Mouse (Mus musculus) kidney, adult 10 weeks (tissue): Measurements from ENCODE around the gene Gm4305. TPM values are rescaled to one million over a fixed set of nuclear protein-coding genes. Genes with fewer than 3 reads are reported as not detected.

Experiments
- polyA plus RNA-seq: library from polyadenylated mRNA; stranded (reverse); fragments of 350-450 nt; fragmentation: Illumina TruSeq; extraction: RNeasy Lipid Tissue Mini Kit (QIAGEN cat#74804); gene quantifications from one replicate; pipeline ENCODE4 v1.2.3, GENCODE M21; 2014; ENCODE audit warnings: low read depth, low replicate concordance

Gm4305 gene
- not detected for polyA plus RNA-seq

DNA sequence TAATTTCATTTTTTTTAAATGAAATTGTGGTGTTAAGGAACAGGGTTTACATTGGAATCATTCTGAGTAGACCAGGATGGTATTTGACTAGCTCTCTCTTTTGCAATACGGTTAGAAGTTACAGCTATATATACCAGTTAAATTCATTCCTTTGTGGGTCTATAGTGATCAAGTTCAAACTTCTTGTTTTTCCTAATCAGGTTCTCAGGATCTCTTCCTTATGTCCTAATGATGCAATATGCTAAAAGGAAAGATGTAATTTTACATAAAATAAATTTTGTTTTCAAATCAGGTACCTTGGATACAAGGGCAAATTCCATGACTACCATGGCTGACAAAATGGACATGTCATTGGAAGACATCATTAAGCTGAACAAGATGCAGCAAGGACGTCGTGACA is at the start of gene Gm4305:
Gene Gm4305 (plus strand): TSS at position 301 of the 400 bp plus-strand sequence.

DNA sequence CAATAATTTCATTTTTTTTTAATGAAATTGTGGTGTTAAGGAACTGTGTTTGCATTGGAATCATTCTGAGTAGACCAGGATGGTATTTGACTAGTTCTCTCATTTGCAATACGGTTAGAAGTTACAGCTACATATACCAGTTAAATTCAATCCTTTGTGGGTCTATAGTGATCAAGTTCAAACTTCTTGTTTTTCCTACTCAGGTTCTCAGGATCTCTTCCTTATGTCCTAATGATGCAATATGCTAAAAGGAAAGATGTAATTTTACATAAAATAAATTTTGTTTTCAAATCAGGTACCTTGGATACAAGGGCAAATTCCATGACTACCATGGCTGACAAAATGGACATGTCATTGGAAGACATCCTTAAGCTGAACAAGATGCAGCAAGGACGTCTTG is 15.5 kb upstream of the Gm4305 start, which contains the start of gene Gm4301:
Gene Gm4301 (plus strand): TSS at position 301 of the 400 bp plus-strand sequence.

DNA sequence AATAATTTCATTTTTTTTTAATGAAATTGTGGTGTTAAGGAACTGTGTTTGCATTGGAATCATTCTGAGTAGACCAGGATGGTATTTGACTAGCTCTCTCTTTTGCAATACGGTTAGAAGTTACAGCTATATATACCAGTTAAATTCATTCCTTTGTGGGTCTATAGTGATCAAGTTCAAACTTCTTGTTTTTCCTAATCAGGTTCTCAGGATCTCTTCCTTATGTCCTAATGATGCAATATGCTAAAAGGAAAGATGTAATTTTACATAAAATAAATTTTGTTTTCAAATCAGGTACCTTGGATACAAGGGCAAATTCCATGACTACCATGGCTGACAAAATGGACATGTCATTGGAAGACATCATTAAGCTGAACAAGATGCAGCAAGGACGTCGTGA is 10.4 kb upstream of the Gm4305 start, which contains the start of gene Gm4302:
Gene Gm4302 (plus strand): TSS at position 301 of the 400 bp plus-strand sequence.

DNA sequence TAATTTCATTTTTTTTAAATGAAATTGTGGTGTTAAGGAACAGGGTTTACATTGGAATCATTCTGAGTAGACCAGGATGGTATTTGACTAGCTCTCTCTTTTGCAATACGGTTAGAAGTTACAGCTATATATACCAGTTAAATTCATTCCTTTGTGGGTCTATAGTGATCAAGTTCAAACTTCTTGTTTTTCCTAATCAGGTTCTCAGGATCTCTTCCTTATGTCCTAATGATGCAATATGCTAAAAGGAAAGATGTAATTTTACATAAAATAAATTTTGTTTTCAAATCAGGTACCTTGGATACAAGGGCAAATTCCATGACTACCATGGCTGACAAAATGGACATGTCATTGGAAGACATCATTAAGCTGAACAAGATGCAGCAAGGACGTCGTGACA is 5.2 kb upstream of the Gm4305 start, which contains the start of gene Gm4303:
Gene Gm4303 (plus strand): TSS at position 301 of the 400 bp plus-strand sequence.

DNA sequence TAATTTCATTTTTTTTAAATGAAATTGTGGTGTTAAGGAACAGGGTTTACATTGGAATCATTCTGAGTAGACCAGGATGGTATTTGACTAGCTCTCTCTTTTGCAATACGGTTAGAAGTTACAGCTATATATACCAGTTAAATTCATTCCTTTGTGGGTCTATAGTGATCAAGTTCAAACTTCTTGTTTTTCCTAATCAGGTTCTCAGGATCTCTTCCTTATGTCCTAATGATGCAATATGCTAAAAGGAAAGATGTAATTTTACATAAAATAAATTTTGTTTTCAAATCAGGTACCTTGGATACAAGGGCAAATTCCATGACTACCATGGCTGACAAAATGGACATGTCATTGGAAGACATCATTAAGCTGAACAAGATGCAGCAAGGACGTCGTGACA is 10.1 kb downstream of the Gm4305 start, which contains the start of gene Gm4307:
Gene Gm4307 (plus strand): TSS at position 301 of the 400 bp plus-strand sequence.

DNA sequence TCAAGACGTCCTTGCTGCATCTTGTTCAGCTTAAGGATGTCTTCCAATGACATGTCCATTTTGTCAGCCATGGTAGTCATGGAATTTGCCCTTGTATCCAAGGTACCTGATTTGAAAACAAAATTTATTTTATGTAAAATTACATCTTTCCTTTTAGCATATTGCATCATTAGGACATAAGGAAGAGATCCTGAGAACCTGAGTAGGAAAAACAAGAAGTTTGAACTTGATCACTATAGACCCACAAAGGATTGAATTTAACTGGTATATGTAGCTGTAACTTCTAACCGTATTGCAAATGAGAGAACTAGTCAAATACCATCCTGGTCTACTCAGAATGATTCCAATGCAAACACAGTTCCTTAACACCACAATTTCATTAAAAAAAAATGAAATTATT is 31.6 kb downstream of the Gm4305 start, which contains the start of gene Gm4312:
Gene Gm4312 (minus strand): TSS at position 101 of the 400 bp plus-strand sequence.

Other genes starting within 250 kb of the Gm4305 start
- gene Gm4301, start 15.4 kb upstream of the Gm4305 start, polyA plus RNA-seq: not detected
- gene Gm4302, start 10.3 kb upstream of the Gm4305 start, polyA plus RNA-seq: not detected
- gene Gm4303, start 5.1 kb upstream of the Gm4305 start, polyA plus RNA-seq: not detected
- gene Gm4307, start 10.2 kb downstream of the Gm4305 start, polyA plus RNA-seq: not detected
- gene Gm4312, start 31.5 kb downstream of the Gm4305 start, polyA plus RNA-seq: not detected
- 51.1 TPM for gene Tmtc3, start 136.3 kb downstream of the Gm4305 start, polyA plus RNA-seq
- gene Cep290, start 136.5 kb downstream of the Gm4305 start, polyA plus RNA-seq: 27.0 TPM
- gene 4930430F08Rik, start 239.3 kb downstream of the Gm4305 start, polyA plus RNA-seq: 25.9 TPM
- gene 1700017N19Rik, start 239.4 kb downstream of the Gm4305 start, polyA plus RNA-seq: not detected